Mouse (Mus musculus) stomach, postnatal 0 days (tissue): ENCODE results near the gene Slc28a2. TPM values are rescaled to one million over a fixed set of nuclear protein-coding genes. Genes with fewer than 3 reads are reported as not detected.
"Not testable (repeated sequence)": the region's sequence is repeated elsewhere in the genome, so short reads cannot be mapped to it uniquely, and the experiment has no call there.

Experiments used
- ATAC-seq: fragments of 200-750 bp; cut with Nextera tagmentation; 2 replicates; pipeline ENCODE4 v1.8.0; 2017; ENCODE audit not compliant: low FRiP score, low TSS enrichment
- DNase-seq: peaks from one replicate; pipeline ENCODE4 v3.0.0-alpha.2; 2016; ENCODE audit warnings: low spot score
- H3K27ac ChIP-seq: fragments of 300-500 bp; sonication (generic); replicated peaks from 2 replicates; pipeline ENCODE4 v1.5.1; 2014; ENCODE audit warnings: mild to moderate bottlenecking, control low read depth
- H3K27me3 ChIP-seq: fragments of 300-500 bp; sonication (generic); 2 replicates; pipeline ENCODE4 v1.6.1; 2014; ENCODE audit warnings: low read length; ENCODE audit not compliant: control insufficient read depth, insufficient read depth
- H3K36me3 ChIP-seq: fragments of 300-500 bp; sonication (generic); 2 replicates; pipeline ENCODE4 v1.6.1; 2014; ENCODE audit warnings: low read length, mixed read lengths; ENCODE audit not compliant: control insufficient read depth, insufficient read depth
- H3K4me1 ChIP-seq: fragments of 300-500 bp; sonication (generic); replicated peaks from 2 replicates; pipeline ENCODE4 v1.6.1; 2014; ENCODE audit warnings: antibody characterized with exemption; ENCODE audit not compliant: control insufficient read depth, insufficient read depth
- H3K4me2 ChIP-seq: fragments of 300-500 bp; sonication (generic); replicated peaks from 2 replicates; pipeline ENCODE4 v1.6.1; 2014; ENCODE audit warnings: low read depth, mild to moderate bottlenecking, control low read depth, moderate library complexity
- H3K4me3 ChIP-seq: fragments of 300-500 bp; sonication (generic); 2 replicates; pipeline ENCODE4 v1.5.1; 2014; ENCODE audit warnings: low read depth, low read length, control low read depth
- H3K9ac ChIP-seq: fragments of 300-500 bp; sonication (generic); 2 replicates; pipeline ENCODE4 v1.6.1; 2014; ENCODE audit warnings: mild to moderate bottlenecking, low read length, control low read depth, mixed read lengths
- H3K9me3 ChIP-seq: fragments of 300-500 bp; sonication (generic); 2 replicates; pipeline ENCODE4 v1.6.1; 2016; ENCODE audit warnings: low read length; ENCODE audit not compliant: control insufficient read depth
- CTCF ChIP-seq: IDR thresholded peaks from 2 replicates; pipeline ENCODE4 v1.5.1; 2016; ENCODE audit warnings: antibody characterized with exemption, low read depth, mild to moderate bottlenecking, moderate library complexity
- EP300 ChIP-seq: optimal IDR thresholded peaks from 2 replicates; pipeline ENCODE3; 2016; ENCODE audit warnings: antibody characterized with exemption
- WGBS: fragments of 180-500 bp; shearing (Covaris S2); extraction: QIAGEN DNeasy Blood & Tissue Kit; methylation state at CpG from one replicate; pipeline ENCODE4 v1.1.7; 2014; 5-methylcytosine and 5-hydroxymethylcytosine counted together
- polyA plus RNA-seq: library from polyadenylated mRNA; unstranded; fragments of >200 nt; fragmentation: Nextera tagmentation; extraction: Ambion mirVana; gene quantifications from 2 replicates; pipeline ENCODE4 v1.2.1, GENCODE M21; 2015

The Slc28a2 gene
- polyA plus RNA-seq, 1 experiment from 2014 or later = 12.9 TPM

GRCm38 (mm10) chr2:122484641-122485040 is 58.4 kb downstream of the Slc28a2 start, which contains the start of gene Gm14085:
TSS of gene Gm14085 (plus strand) at chr2:122484941.
- WGBS = 92% methylated on average over 1 of the region's 1 CpGs
- no peak for ATAC-seq

GRCm38 (mm10) chr2:122485654-122486053 is 59.4 kb downstream of the Slc28a2 start:
- not testable (repeated sequence) for H3K4me2 ChIP-seq, H3K36me3 ChIP-seq, H3K27ac ChIP-seq, ATAC-seq, H3K27me3 ChIP-seq, H3K9ac ChIP-seq, H3K4me3 ChIP-seq, H3K4me1 ChIP-seq, DNase-seq, H3K9me3 ChIP-seq
- 41% methylated on average over 2 of the region's 3 CpGs for WGBS

More at GRCm38 (mm10) chr2:122484641-122485040, 58.4 kb downstream of the Slc28a2 start, which contains the start of gene Gm14085:
- no peaks in the 10 kb centered on the region for H3K36me3 ChIP-seq
- no peak within 1 kb of the TSS for H3K27ac ChIP-seq
- H3K4me3 ChIP-seq = no peak within 1 kb of the TSS
- H3K9ac ChIP-seq = no peak within 1 kb of the TSS
- DNase-seq = no peak
- TF ChIP-seq CTCF (no peak), EP300 (no peak)
- H3K4me2 ChIP-seq = no peak within 1 kb of the TSS
- H3K4me1 ChIP-seq = no peaks in the 10 kb centered on the region
- no peaks in the 10 kb centered on the region for H3K9me3 ChIP-seq
- no peaks in the 10 kb centered on the region for H3K27me3 ChIP-seq

GRCm38 (mm10) chr2:122486122-122486521 is 59.8 kb downstream of the Slc28a2 start:
- H3K4me1 ChIP-seq, H3K36me3 ChIP-seq, ATAC-seq, H3K27me3 ChIP-seq, H3K9me3 ChIP-seq, H3K27ac ChIP-seq, H3K4me3 ChIP-seq, H3K4me2 ChIP-seq, H3K9ac ChIP-seq, DNase-seq: not testable (repeated sequence)

GRCm38 (mm10) chr2:122486674-122487073 is 60.4 kb downstream of the Slc28a2 start:
- Histone ChIP-seq H3K27me3 (no peaks in the 10 kb centered on the region), H3K27ac (no peak overlapping the region), H3K4me2 (no peak overlapping the region), H3K36me3 (no peaks in the 10 kb centered on the region), H3K9ac (no peak overlapping the region), H3K4me1 (no peaks in the 10 kb centered on the region), H3K4me3 (no peak overlapping the region), H3K9me3 (no peaks in the 10 kb centered on the region)
- WGBS = 73% methylated on average over 2 of the region's 2 CpGs
- ATAC-seq (no peak), DNase-seq (no peak)
- TF ChIP-seq EP300 (no peak), CTCF (no peak)

Other genes starting within 250 kb of the Slc28a2 start
- gene Patl2, start 240.3 kb upstream of the Slc28a2 start, polyA plus RNA-seq = not detected in 2 replicates
- gene Terb2, start 240.2 kb upstream of the Slc28a2 start, polyA plus RNA-seq = not detected in 2 replicates
- gene Sord, start 191.7 kb upstream of the Slc28a2 start, polyA plus RNA-seq = 49.7 and 51.2 TPM in 2 replicates
- 15.2 and 17.2 TPM in 2 replicates for gene Duox2, start 128.0 kb upstream of the Slc28a2 start, polyA plus RNA-seq
- gene Duoxa2, start 127.6 kb upstream of the Slc28a2 start, polyA plus RNA-seq = 98.8 and 101 TPM in 2 replicates
- 17.3 and 19.4 TPM in 2 replicates for gene Duoxa1, start 112.7 kb upstream of the Slc28a2 start, polyA plus RNA-seq
- gene Duox1, start 110.8 kb upstream of the Slc28a2 start, polyA plus RNA-seq = 3.5 and 4.3 TPM in 2 replicates
- gene Shf, start 57.3 kb upstream of the Slc28a2 start, polyA plus RNA-seq = 1.6 and 1.7 TPM in 2 replicates
- gene Gm14085, start 58.5 kb downstream of the Slc28a2 start, polyA plus RNA-seq = not detected in 2 replicates
- gene Gatm, start 184.8 kb downstream of the Slc28a2 start, polyA plus RNA-seq = 8.5 and 9.3 TPM in 2 replicates
- gene AA467197, start 210.5 kb downstream of the Slc28a2 start, polyA plus RNA-seq = 193 and 201 TPM in 2 replicates